Mouse (Mus musculus) neural tube, embryonic 14.5 days (tissue): Measurements from ENCODE around the gene Spata31d1c. TPM values are rescaled to one million over a fixed set of nuclear protein-coding genes. Genes with fewer than 3 reads are reported as not detected.

Experiments used
- polyA plus RNA-seq: library from polyadenylated mRNA; unstranded; fragments of >200 nt; fragmentation: Nextera tagmentation; extraction: Ambion mirVana; gene quantifications from 2 replicates; pipeline ENCODE4 v1.2.1, GENCODE M21; 2014

The Spata31d1c gene
- polyA plus RNA-seq, 1 experiment from 2014 or later, result 0.08 TPM

Other genes starting within 250 kb of the Spata31d1c start
- 1.6 and 2.1 TPM in 2 replicates for gene Cntnap3, start 129.1 kb upstream of the Spata31d1c start, polyA plus RNA-seq
- gene Spata31, start 115.7 kb upstream of the Spata31d1c start, polyA plus RNA-seq, result not detected in 2 replicates
- not detected in 2 replicates for gene Prss47, start 19.7 kb downstream of the Spata31d1c start, polyA plus RNA-seq
- 33.4 and 33.7 TPM in 2 replicates for gene Mfsd14b, start 79.9 kb downstream of the Spata31d1c start, polyA plus RNA-seq
- not detected in 2 replicates for gene Olfr465-ps1, start 105.0 kb downstream of the Spata31d1c start, polyA plus RNA-seq
- gene Olfr466, start 117.2 kb downstream of the Spata31d1c start, polyA plus RNA-seq, result not detected in 2 replicates
- gene Nlrp4f, start 172.9 kb downstream of the Spata31d1c start, polyA plus RNA-seq, result 0.27 and 0.63 TPM in 2 replicates
- 0.52 and 0.56 TPM in 2 replicates for gene Gm10775, start 226.5 kb downstream of the Spata31d1c start, polyA plus RNA-seq
- gene Zfp369, start 245.8 kb downstream of the Spata31d1c start, polyA plus RNA-seq, result 26.2 and 29.6 TPM in 2 replicates